28 mouse cellular contexts compared by ENCODE assay signal in genomic region chr10:21938166-21938565, GRCm38 (mm10). TPM values are rescaled to one million over a fixed set of nuclear protein-coding genes. Genes with fewer than 3 reads are reported as not detected.
A peak's percentile ranks its signal among the peaks of the same experiment; 100 is the strongest.
DNase-seq lines count a peak whose midpoint lies in the region; ATAC-seq and TF ChIP-seq lines count a peak whose summit lies in the region.
"Had no signal": no experiment of that assay in that cellular context is flagged by ENCODE, and none has a peak within 500 bp of the region (broad histone marks: within the 10 kb centered on the region; RNA-seq: fewer than 3 reads in every experiment).

No protein-coding gene starts in this region.

- H3K4me3 ChIP-seq in midbrain, embryonic 11.5 days (ENCODE audit: low read depth, low read length), result no peak overlapping the region
- H3K4me3 ChIP-seq in midbrain, postnatal 0 days (ENCODE audit: low read depth, low read length), result no peak overlapping the region
- no peak overlapping the region for H3K4me3 ChIP-seq in limb, embryonic 15.5 days
- H3K4me3 ChIP-seq: embryonic facial prominence, embryonic 10.5 days; embryonic facial prominence, embryonic 13.5 days; erythroblast, embryonic 14.5 days; forebrain, embryonic 12.5 days; forebrain, embryonic 15.5 days; heart, adult 2 months had no signal

- no peak for TF ChIP-seq CTCF in midbrain, postnatal 0 days (IDR thresholded peaks at IDR 0.05)

- H3K36me3 ChIP-seq in midbrain, embryonic 11.5 days (ENCODE audit: control insufficient read depth, insufficient read depth, low read length), result no peaks in the 10 kb centered on the region
- H3K36me3 ChIP-seq in midbrain, postnatal 0 days (ENCODE audit: insufficient read depth, low read length), result no peaks in the 10 kb centered on the region
- H3K36me3 ChIP-seq in limb, embryonic 15.5 days, result no peaks in the 10 kb centered on the region
- H3K36me3 ChIP-seq: embryonic facial prominence, embryonic 10.5 days; embryonic facial prominence, embryonic 13.5 days; forebrain, embryonic 12.5 days; forebrain, embryonic 15.5 days had no signal

- H3K27ac ChIP-seq in midbrain, embryonic 11.5 days (ENCODE audit: low read depth, low read length), result no peak overlapping the region
- no peak overlapping the region for H3K27ac ChIP-seq in midbrain, postnatal 0 days (ENCODE audit: low read depth, low read length)
- H3K27ac ChIP-seq in limb, embryonic 15.5 days, result peak overlapping the region; percentile 44
- H3K27ac ChIP-seq: embryonic facial prominence, embryonic 10.5 days; embryonic facial prominence, embryonic 13.5 days; forebrain, embryonic 12.5 days; forebrain, embryonic 15.5 days; heart, adult 2 months; hindbrain, embryonic 14.5 days; hindbrain, postnatal 0 days had no signal

- no peaks in the 10 kb centered on the region for H3K9me3 ChIP-seq in midbrain, embryonic 11.5 days (ENCODE audit: control insufficient read depth, low read length)
- H3K9me3 ChIP-seq in midbrain, postnatal 0 days (ENCODE audit: low read length), result no peaks in the 10 kb centered on the region
- H3K9me3 ChIP-seq in limb, embryonic 15.5 days, result no peaks in the 10 kb centered on the region
- H3K9me3 ChIP-seq: embryonic facial prominence, embryonic 10.5 days; embryonic facial prominence, embryonic 13.5 days; forebrain, embryonic 12.5 days; forebrain, embryonic 15.5 days had no signal

- H3K27me3 ChIP-seq in midbrain, embryonic 11.5 days (ENCODE audit: control insufficient read depth, insufficient read depth, low read length), result no peaks in the 10 kb centered on the region
- no peaks in the 10 kb centered on the region for H3K27me3 ChIP-seq in midbrain, postnatal 0 days (ENCODE audit: insufficient read depth, low read length)
- no peaks in the 10 kb centered on the region for H3K27me3 ChIP-seq in limb, embryonic 15.5 days
- H3K27me3 ChIP-seq: embryonic facial prominence, embryonic 13.5 days; forebrain, embryonic 12.5 days; forebrain, embryonic 15.5 days had no signal

- WGBS in midbrain, embryonic 11.5 days, result 67% methylated on average over 4 of the region's 4 CpGs
- 64% methylated on average over 4 of the region's 4 CpGs for WGBS in midbrain, postnatal 0 days
- WGBS in limb, embryonic 15.5 days, result 51% methylated on average over 4 of the region's 4 CpGs

- ATAC-seq in midbrain, embryonic 11.5 days (ENCODE audit: low FRiP score), result no peak
- ATAC-seq in midbrain, postnatal 0 days (ENCODE audit: low FRiP score), result no peak
- no peak for ATAC-seq in limb, embryonic 15.5 days (ENCODE audit: insufficient number of reproducible peaks, low FRiP score, low TSS enrichment, low read depth)
- ATAC-seq: activated CD4-positive, CD25-positive, alpha-beta regulatory T cell, adult 4 months; CD4-positive, CD25-positive, alpha-beta regulatory T cell, adult 4 months; forebrain, embryonic 15.5 days; hindbrain, postnatal 0 days; inflammation-experienced regulatory T-cells, adult 6 months; intestine, embryonic 16.5 days had no signal

- peaks cover 5% of the 10 kb centered on the region for H3K4me1 ChIP-seq in midbrain, embryonic 11.5 days (ENCODE audit: control insufficient read depth, insufficient read depth, low read length)
- H3K4me1 ChIP-seq in midbrain, postnatal 0 days (ENCODE audit: insufficient read depth, low read length), result no peaks in the 10 kb centered on the region
- peaks cover 16% of the 10 kb centered on the region for H3K4me1 ChIP-seq in limb, embryonic 15.5 days
- H3K4me1 ChIP-seq: forebrain, embryonic 15.5 days had no signal

- H3K4me2 ChIP-seq in midbrain, embryonic 11.5 days, result no peak overlapping the region
- no peak overlapping the region for H3K4me2 ChIP-seq in midbrain, postnatal 0 days (ENCODE audit: low read depth, low read length, poor library complexity, severe bottlenecking)
- no peak overlapping the region for H3K4me2 ChIP-seq in limb, embryonic 15.5 days
- H3K4me2 ChIP-seq: forebrain, embryonic 15.5 days; hindbrain, embryonic 14.5 days had no signal

- DNase-seq in heart, adult 11 months, result peak; percentile 74
- DNase-seq in heart, postnatal 4 days, result no peak
- peak; percentile 81 for DNase-seq in midbrain, embryonic 11.5 days (ENCODE audit: low spot score, missing footprints)
- DNase-seq in midbrain, postnatal 0 days (ENCODE audit: low spot score), result no peak
- no peak for DNase-seq in thymus, postnatal 0 days (ENCODE audit: low spot score)
- DNase-seq: adrenal gland, adult 8-10 months; adrenal gland, postnatal 25 days; B cell, adult 2 months; cerebellum, adult 11-12 months; cerebellum, adult 8-10 months; cerebellum, postnatal 10 days; cerebellum, postnatal 36 days; embryo, embryonic 11 days; gastrocnemius, postnatal 25 days; heart, adult 2 months; heart, postnatal 36 days had no signal

- H3K9ac ChIP-seq in midbrain, embryonic 11.5 days (ENCODE audit: low read length), result no peak overlapping the region
- no peak overlapping the region for H3K9ac ChIP-seq in midbrain, postnatal 0 days (replicated peaks; ENCODE audit: low read length, poor library complexity, severe bottlenecking)
- no peak overlapping the region for H3K9ac ChIP-seq in limb, embryonic 15.5 days
- H3K9ac ChIP-seq: embryonic facial prominence, embryonic 13.5 days; forebrain, embryonic 12.5 days; forebrain, embryonic 15.5 days; hindbrain, embryonic 14.5 days had no signal

RNA-seq across cellular contexts. Expression of gene Sgk1, which starts 56.2 kb away (rescaled TPM):
- total RNA-seq in heart, postnatal 4 days (2021), result 10 to 100 TPM; 70.2 to 73.8 TPM
- 20.8 and 25.7 TPM in 2 replicates for polyA plus RNA-seq in midbrain, embryonic 11.5 days (2014; fragmentation: Nextera tagmentation; extraction: Ambion mirVana)
- total RNA-seq in midbrain, postnatal 0 days (2014; rRNA removed), result 65.4 and 92.2 TPM in 2 replicates
- polyA plus RNA-seq in midbrain, postnatal 0 days (2015; fragmentation: Nextera tagmentation; extraction: Ambion mirVana), result 46.6 and 48.9 TPM in 2 replicates
- 45.9 and 46.0 TPM in 2 replicates for polyA plus RNA-seq in limb, embryonic 15.5 days (2015; fragmentation: Nextera tagmentation; extraction: Ambion mirVana)
- 24.0 and 26.0 TPM in 2 replicates for polyA plus RNA-seq in thymus, postnatal 0 days (2015; fragmentation: Nextera tagmentation; extraction: Ambion mirVana)

Comparison
In these comparisons a context has a peak if more than half of its experiments do, and no peak if none do; other contexts are left out.
1. DNase-seq: peak in heart, adult 11 months (single experiment) and midbrain, embryonic 11.5 days (single experiment); none in heart, postnatal 4 days (single experiment), midbrain, postnatal 0 days (single experiment) and thymus, postnatal 0 days (single experiment).